Mouse (Mus musculus): ENCODE data around the gene H2afx.
"Not testable (repeated sequence)": the region's sequence is repeated elsewhere in the genome, so short reads cannot be mapped to it uniquely, and the experiment has no call there.

The H2afx gene

GRCm38 (mm10) chr9:44318076-44318825 lies 16.2 kb upstream of the H2afx start:
- DNase-seq (ENCODE audit: low read depth, low spot score), result peak; percentile 76

DNA sequence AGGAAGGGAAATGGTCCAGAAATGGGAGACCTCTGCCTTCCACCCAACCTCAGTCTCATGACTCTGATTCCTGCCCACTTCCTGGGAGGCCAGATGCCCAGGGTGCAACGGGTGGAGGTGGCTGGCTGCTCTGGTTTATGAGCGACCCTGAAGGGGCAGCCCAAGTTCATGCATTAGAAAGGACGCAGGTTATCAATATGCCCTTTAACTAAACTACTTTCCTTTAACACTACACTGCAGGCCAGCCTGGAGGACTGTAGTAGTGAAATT lies 15.7 kb upstream of the H2afx start:
- no peak for DNase-seq (ENCODE audit: low read depth, low spot score)

GRCm38 (mm10) chr9:44319105-44319886 lies 15.2 kb upstream of the H2afx start:
- no peak for DNase-seq (ENCODE audit: low read depth, low spot score)

DNA sequence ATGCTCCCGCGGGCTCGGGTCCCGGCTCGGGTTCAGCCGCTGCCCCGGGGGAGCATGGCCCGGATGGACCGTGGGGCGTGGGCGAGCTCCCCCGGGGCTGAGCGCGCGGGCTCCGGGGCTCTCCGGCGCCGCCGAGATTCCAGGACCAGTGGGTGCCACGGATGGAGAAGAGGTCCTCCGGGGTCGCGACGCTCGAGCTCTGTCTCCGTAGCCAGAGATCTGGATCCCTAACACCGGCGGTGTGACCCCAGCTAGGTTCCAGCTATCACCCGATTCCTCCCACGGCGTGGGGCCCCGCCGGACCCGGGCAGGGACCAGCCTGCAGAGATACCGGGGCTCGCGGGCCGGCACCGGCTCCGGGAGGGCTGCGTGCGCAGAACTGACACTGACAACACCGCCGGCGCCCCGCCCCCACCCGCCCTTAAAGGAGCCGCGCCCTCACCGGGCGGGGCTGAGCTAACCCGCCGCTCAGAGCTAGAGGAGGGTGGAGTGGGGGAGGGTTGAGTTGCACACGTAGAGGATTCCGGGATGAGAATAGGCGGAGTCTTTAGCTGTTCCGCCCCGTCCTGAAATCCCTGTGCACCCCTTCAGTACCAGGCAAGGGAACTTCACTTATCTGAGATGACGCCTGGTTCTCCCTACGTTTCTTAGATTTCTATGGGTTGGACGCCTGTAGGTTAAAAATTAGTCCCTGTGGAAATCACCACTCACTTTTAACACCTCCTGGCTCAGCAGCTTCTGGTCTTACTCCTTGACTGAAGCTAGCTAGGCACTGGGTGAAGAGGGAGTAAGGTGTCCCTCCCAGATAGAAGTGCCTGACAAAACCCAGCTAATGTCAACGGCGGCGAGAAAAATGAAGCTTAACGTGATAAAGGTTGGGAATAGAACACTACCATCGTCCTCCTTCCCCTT lies 14.4 kb upstream of the H2afx start, which contains the start of gene C2cd2l:
Gene C2cd2l, minus strand, starts transcription at position 399 of the 912 bp plus-strand sequence.
- peak; percentile 91 for DNase-seq (ENCODE audit: low read depth, low spot score)

GRCm38 (mm10) chr9:44320799-44321133 lies 13.7 kb upstream of the H2afx start:
- DNase-seq (ENCODE audit: low read depth, low spot score), result no peak

DNA sequence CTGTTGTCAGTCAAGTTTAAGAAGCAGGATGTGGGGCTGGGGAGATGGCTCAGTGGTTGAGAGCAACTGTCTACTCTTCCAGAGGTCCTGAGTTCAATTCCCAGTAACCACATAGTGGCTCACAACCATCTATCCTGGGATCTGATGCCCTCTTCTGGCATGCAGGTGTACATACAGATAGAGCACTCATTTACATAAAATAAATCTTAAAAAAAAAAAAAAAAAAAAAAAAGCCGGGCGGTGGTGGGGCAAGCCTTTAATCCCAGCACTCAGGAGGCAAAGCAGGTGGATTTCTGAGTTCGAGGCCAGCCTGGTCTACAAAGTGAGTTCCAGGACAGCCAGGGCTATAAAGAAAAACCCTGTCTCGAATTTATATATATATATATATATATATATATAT lies 10.8 kb upstream of the H2afx start:
- DNase-seq (ENCODE audit: low read depth, low spot score), result not testable (repeated sequence)

GRCm38 (mm10) chr9:44324147-44324546 lies 10.3 kb upstream of the H2afx start:
- no peak for DNase-seq (ENCODE audit: low read depth, low spot score)

DNA sequence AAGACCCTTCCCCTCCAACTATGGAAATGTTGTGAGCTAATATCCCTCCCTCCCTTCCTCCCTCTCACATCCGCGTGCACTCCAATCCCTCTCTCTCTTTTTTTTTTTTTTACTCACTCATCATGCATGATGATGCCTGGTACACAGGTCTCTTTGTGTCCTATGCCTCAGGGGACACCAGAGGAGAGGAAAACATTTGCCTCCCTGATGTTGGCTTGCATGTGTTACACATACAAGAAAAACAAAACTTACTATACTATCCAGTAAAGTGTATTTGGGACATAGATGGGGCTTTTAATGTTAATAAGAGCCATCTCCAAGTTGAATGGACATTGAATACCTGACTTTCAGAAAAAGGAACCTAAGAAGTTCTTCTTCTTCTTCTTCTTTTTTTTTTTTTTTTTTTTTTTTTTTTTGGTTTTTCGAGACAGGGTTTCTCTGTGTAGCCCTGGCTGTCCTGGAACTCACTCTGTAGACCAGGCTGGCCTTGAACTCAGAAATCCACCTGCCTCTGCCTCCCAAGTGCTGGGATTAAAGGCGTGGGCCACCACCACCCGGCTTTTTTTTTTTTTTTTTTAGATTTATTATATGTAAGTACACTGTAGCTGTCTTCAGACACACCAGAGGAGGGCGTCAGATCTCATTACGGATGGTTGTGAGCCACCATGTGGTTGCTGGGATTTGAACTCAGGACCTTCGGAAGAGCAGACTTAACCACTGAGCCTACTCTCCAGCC lies 9.3 kb upstream of the H2afx start:
- not testable (repeated sequence) for DNase-seq (ENCODE audit: low read depth, low spot score)

GRCm38 (mm10) chr9:44325768-44326370 lies 8.6 kb upstream of the H2afx start, which contains the start of gene Dpagt1:
Gene Dpagt1, plus strand, starts transcription at chr9:44326019.
- no peak for DNase-seq (ENCODE audit: low read depth, low spot score)

DNA sequence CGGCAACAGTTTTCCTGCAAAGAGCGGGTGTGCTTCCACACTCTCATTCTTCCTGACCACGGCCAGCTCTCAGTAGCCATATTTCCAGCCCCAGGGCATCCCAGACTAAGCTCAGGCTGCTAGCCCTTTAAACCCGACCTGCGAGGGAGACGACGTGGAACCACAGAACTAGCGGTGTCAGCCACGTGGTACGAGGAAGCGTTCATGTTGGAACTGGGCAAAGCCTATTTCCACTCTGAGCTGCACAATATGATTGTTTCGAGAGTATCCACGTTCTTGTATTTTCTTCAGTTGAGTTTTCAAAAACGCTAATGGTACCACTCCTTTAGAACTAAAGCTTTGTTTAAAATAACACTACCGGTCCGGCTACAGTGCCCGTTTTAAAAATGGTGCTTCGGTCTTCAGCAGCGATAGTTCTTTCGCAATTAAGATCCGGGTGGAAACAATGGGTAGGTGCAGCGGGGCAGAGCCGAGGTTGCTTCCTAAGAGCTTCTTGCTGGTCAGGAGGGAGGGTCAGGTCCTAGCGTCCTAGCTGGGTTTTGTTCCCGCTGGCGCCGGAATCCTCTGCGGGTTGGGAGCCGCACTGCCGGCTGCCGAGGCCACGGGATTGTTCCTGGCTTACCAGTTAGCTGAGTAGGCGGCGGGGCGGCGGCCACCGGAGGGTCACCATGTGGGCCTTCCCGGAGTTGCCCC lies 8.0 kb upstream of the H2afx start:
- peak; percentile 79 for DNase-seq (ENCODE audit: low read depth, low spot score)

GRCm38 (mm10) chr9:44327064-44327711 lies 7.3 kb upstream of the H2afx start:
- no peak for DNase-seq (ENCODE audit: low read depth, low spot score)

GRCm38 (mm10) chr9:44327926-44328325 lies 6.6 kb upstream of the H2afx start:
- no peak for DNase-seq (ENCODE audit: low read depth, low spot score)

GRCm38 (mm10) chr9:44330736-44331135 lies 3.8 kb upstream of the H2afx start:
- no peak for DNase-seq (ENCODE audit: low read depth, low spot score)

DNA sequence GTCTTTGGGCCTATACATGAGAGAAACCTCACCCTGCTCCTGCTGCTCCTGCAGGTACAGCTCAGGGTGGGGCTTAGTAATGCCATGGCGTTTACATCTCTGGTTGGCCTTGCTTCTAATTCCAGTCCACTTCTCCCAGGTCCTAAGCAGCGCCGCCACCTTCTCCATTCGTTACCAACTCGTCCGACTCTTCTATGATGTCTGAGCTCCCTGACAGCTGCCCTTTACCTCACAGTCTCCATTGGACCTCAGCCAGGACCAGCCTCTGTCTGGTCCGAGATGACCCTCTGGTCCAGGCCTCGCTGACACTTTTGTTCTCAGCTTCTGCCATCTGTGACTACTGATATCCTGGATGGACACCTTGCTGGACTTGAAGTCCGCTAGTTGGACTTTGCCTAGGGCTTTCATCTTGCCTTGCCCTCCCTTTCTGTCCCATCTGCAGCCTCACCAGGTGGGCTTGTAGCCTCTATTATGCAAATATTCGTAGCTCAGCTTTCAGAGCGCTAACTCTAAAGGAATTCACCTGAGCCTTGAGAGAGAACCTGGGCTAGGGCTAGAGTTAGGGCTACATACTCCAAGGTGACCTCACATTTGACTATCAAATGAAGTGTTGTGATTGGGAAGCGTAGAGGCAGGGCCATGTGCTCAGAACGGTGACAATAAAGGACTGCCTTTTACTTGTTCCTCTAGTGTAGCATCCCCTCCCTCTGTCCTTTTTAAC lies 1.4 kb upstream of the H2afx start:
- DNase-seq (ENCODE audit: low read depth, low spot score), result no peak

GRCm38 (mm10) chr9:44335331-44336092 lies 1.0 kb downstream of the H2afx start:
- no peak for DNase-seq (ENCODE audit: low read depth, low spot score)

GRCm38 (mm10) chr9:44336093-44336406 lies 1.6 kb downstream of the H2afx start:
- no peak for DNase-seq (ENCODE audit: low read depth, low spot score)

DNA sequence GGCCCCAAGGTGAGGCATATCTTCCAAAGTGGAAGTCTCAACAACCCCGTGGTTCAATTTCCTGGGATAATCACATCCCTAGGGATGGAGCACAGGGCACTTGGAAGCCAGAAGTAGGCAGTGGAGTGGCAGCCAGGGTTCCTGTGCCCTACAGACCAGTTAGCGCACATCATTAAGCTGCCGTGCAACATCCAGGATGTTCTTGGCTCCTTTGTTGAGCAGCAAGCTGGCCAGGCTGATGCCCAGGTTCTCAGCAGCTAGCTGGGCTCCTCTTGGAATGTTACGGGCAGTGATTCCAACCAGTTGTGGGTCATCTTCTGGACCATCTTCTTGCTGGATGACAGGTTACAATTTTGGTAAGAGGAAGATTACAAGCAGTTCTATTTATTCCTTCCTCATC lies 2.0 kb downstream of the H2afx start:
- not testable (repeated sequence) for DNase-seq (ENCODE audit: low read depth, low spot score)

- DNase-seq (ENCODE audit: low read depth, low spot score), result no peak
Observed at GRCm38 (mm10) chr9:44336964-44337363, 2.5 kb downstream of the H2afx start.

Measured in retina, adult 2 months (tissue).